Mouse (Mus musculus) cerebellum, adult 2 months (tissue): ENCODE measurements at regions not wholly inside any gene's neighbourhood (a gene's known extent, or its start where the extent isn't known, plus 50 kb on each side); places are given as distances from the start of the nearest gene placed in this dataset.

ENCODE experiments used
- CTCF ChIP-seq: fragments of 200-500 bp; IDR thresholded peaks from 2 replicates; pipeline ENCODE4 v1.5.1; 2011; ENCODE audit warnings: low read depth, mild to moderate bottlenecking, control low read depth, low read length, moderate library complexity, borderline replicate concordance; ENCODE audit not compliant: insufficient read depth
- POLR2A ChIP-seq: fragments of 200-500 bp; IDR thresholded peaks from 2 replicates; pipeline ENCODE4 v1.6.1; 2011; ENCODE audit warnings: low read length, control low read depth, borderline replicate concordance; ENCODE audit not compliant: insufficient read depth

DNA sequence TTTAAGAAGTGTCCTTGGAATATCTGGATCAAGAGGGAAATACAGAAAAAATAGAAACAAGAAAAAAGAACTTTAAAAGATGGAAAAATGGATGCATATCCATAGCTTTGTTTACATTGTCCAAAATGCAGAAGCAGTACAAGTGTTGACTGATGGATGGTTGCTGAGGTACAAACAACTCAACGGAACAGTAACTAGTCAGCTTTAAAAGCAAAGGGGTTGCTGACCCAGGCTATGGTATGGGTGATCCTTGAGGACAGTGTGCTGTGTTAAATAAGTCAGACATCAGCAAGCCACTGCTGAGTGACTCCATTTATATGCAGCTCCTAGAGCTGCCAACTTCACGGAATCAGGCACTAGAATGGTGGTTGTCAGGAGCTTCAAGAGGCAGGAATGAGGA lies 338.9 kb upstream of the Tmc3 start:
- TF ChIP-seq CTCF (no peak), POLR2A (no peak)
